Mouse (Mus musculus) adrenal gland, postnatal 25 days (tissue): ENCODE results near the gene Palm2. TPM values are rescaled to one million over a fixed set of nuclear protein-coding genes. Genes with fewer than 3 reads are reported as not detected.
"Not testable (repeated sequence)": the region's sequence is repeated elsewhere in the genome, so short reads cannot be mapped to it uniquely, and the experiment has no call there.

ENCODE experiments used
- DNase-seq: peaks from one replicate; pipeline ENCODE4 v3.0.0; 2021; ENCODE audit warnings: mixed read lengths
- long read RNA-seq: library from polyadenylated mRNA; stranded (forward); transcript quantifications from one replicate; pipeline ENCODE4 v2.0.0, GENCODE M21; 2021
- total RNA-seq: library from RNA; stranded (reverse); gene quantifications from 2 replicates; pipeline ENCODE4 v1.2.3, GENCODE M21; 2021

Gene Palm2
- 66.9 and 84.0 TPM in 2 replicates for total RNA-seq
- long read RNA-seq, partial matches to known transcripts, result 1 of 1 reads
- long read RNA-seq, other reads (novel, unspliced or antisense), result 0 of 1 reads

- peak; percentile 65 for DNase-seq
Observed at GRCm38 (mm10) chr4:57433941-57434704, at the start of gene Palm2. Gene Palm2 (plus strand): TSS chr4:57434247.

DNA sequence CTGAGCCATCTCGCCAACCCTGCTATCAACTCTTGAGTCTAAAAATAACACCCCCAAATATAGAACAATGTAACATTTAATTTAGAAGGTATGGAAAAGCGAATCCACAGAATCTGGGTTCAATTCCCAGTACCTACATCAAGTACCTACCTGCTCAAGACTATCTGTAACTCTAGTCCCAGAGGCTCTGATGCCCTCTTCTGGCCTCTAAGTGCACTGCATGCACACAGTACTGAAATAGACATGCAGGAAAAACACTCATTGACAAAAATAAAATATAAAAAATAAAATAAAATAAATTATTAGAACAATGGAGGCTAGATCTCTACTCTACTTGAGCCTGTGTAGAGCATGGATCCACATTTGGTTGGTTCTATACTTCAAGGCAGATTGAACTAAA is 49.7 kb upstream of the Palm2 start:
- no peak for DNase-seq

- DNase-seq, result no peak
Observed at GRCm38 (mm10) chr4:57391103-57391502, 42.9 kb upstream of the Palm2 start.

GRCm38 (mm10) chr4:57396414-57396813 is 37.6 kb upstream of the Palm2 start:
- no peak for DNase-seq

DNA sequence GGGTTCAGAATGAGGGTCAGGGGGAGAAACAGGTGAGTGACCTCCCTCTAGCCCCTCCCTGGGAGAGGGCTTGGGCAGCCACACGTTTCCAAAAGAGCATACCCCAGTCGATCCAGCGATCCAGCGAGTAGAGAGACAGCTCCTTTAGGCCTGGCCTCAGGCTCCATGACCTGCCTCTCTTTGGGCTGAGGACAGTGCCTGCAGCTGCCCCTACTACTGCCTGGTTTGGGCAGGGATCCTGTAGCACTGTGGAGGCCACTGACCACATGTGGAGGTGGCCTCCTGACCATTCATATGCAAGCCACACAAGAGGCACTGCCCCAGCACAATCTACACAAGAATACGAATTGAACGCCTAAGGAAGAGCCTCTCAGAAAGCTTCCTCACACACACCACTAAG is 21.7 kb upstream of the Palm2 start:
- not testable (repeated sequence) for DNase-seq

- no peak for DNase-seq
Observed at GRCm38 (mm10) chr4:57413016-57413415, 21.0 kb upstream of the Palm2 start.

DNA sequence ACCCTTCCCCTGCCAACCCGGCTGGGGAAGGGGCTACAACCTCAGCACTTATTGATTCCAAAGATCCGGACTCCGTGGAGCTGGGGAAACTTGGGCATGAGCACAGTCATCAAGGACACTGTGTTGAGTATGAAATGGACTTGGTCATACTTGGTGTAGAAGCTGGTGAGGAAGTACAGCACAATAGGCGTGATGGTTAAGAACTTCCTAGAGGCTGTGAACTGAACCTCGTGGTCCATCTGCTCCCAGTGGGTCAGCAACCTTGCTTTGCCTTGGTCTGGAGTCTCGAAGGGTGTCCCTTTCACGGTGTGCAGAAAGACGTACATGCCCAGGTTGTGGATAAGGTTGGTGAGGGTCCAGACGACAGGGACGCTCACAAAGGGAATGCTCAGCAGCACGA is 20.4 kb upstream of the Palm2 start:
- not testable (repeated sequence) for DNase-seq

DNA sequence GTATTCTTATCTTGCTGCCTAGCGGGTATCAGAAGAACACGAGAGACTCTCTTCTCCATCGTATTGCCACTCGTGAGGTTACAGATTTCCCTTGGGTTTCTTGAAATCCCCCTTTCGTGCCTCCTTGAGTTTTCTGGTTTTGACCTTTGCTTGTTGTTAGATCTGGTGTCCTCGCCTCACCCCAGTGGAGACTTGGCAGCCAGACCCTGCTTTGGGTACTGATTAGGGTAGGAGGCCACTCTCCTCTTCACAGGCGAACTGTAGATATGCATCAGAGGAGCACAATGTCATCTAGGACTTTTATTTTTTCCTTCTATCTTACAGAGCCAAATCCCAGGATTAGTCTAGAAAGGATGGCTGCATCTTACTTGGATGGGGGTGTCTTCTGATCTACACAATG is 10.0 kb upstream of the Palm2 start:
- no peak for DNase-seq

DNA sequence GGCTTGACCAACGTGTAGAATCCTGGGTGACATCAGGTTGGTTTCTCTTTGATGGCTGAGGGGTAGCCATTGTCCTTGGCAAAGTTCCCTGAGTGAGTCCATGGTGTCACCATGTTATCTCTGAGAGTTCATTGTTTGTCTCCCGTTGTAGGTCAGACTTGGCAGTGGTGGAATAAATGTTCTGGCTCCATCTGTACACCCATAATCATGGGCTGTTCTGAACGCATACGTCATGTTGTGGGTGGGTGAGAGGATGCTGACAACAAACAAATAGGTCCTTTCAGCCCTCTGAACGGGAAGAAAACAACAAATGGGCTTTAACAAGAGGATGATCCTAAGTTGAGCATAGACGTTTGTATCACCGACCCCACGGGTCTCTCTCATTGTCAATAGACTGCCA is 5.7 kb upstream of the Palm2 start:
- no peak for DNase-seq

GRCm38 (mm10) chr4:57434705-57435360 is 786 bp downstream of the Palm2 start:
- DNase-seq, result no peak

DNA sequence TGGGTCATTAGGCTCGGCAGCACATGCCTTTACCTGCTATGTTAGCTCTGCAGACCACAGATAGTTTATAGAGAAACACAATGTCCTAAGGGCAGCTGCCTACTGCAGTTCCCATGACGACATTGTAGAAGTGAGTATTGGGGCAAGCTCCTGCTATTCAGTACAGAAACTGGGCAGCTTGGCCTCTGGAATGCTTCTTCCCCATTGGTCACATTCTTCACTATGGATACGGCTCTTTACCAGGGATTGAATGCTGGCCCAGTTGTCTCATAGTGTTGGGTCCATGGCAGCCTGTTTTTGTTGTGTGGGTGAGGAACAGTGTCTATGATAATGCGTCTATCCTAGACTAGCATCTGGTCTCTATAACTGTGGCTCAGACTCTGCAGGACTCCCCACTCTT is 2.2 kb downstream of the Palm2 start:
- DNase-seq, result no peak

DNA sequence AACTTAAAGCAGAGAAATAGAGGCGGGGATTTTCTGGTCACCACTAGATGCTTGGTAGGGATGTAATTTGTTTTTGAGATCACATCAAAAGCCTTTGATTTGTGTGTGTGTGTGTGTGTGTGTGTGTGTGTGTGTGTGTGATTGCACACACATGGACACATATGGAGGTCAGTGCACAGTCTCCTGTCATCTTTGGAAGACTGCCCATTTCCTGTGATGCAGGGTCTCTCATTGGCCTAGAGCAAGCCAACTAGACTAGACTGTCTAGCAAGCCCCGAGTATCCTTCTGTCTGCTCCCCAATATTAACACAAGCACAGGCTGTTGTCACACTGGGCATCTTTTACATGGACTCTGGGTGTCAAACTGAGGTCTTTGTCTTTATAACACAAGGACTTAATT is 12.0 kb downstream of the Palm2 start:
- no peak for DNase-seq

GRCm38 (mm10) chr4:57446854-57447444 is 12.9 kb downstream of the Palm2 start:
- no peak for DNase-seq

GRCm38 (mm10) chr4:57451896-57452295 is 17.8 kb downstream of the Palm2 start:
- peak; percentile 33 for DNase-seq

- DNase-seq, result no peak
Observed at GRCm38 (mm10) chr4:57452661-57453060, 18.6 kb downstream of the Palm2 start.

DNA sequence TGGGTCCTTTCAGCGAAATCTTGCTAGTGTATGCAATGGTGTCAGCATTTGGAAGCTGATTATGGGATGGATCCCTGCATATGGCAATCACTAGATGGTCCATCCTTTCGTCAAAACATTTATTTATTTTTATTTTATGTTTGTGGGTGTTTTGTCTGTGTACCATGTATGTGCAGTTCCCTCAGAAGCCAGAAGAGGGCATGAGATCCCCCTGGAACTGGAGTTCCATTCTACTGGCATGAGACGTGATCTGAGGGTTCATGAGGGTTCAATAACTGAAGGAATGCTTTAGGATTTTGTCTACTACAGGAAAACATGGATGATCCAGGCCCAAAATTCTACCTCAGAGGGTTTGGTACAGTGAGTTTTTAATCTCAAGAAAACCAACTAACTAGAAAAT is 28.3 kb downstream of the Palm2 start:
- DNase-seq, result peak; percentile 37

DNA sequence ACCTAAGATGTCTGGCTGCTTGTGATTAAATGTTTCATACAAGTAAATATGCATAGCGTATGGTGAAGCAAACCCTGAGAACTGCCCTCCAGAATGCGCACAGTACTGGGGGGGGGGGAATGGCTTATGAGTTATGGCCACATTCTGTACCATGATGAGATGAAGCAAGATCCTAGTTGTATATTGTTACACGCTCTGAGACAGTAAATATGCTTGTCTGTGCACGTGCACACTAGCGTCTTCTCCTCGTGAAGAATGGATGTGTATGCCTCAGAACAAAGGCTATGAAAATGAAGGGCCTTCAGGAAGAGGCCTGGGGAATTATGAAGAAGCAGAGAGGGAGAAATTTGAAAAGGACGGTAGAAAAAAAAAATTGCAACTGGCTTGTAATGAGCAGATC is 48.4 kb downstream of the Palm2 start:
- DNase-seq, result no peak

GRCm38 (mm10) chr4:57486392-57486791 is 52.3 kb downstream of the Palm2 start:
- DNase-seq, result no peak

- no peak for DNase-seq
Observed at GRCm38 (mm10) chr4:57489887-57490286, 55.8 kb downstream of the Palm2 start.

GRCm38 (mm10) chr4:57504792-57505191 is 70.7 kb downstream of the Palm2 start:
- DNase-seq, result peak; percentile 3

GRCm38 (mm10) chr4:57510576-57510975 is 76.5 kb downstream of the Palm2 start:
- DNase-seq, result no peak

DNA sequence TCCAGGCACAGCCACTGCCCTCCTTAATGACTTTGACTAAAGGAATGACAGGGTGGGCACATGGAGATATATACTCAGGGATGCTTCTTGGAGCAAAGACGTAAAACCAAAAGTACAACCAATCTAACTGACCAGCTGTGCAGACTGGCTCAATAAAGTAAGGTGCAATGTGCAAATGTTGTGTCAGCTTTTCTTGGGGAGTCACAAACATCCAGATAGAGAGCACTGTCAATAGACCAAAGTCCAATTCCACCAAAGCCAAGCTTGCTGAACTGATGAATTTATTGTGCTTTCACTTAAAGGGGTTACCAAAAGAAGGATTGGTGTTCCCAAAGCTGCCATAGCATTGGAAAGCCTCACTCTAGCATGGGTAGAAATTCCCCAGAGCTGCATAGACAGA is 77.7 kb downstream of the Palm2 start:
- no peak for DNase-seq

DNA sequence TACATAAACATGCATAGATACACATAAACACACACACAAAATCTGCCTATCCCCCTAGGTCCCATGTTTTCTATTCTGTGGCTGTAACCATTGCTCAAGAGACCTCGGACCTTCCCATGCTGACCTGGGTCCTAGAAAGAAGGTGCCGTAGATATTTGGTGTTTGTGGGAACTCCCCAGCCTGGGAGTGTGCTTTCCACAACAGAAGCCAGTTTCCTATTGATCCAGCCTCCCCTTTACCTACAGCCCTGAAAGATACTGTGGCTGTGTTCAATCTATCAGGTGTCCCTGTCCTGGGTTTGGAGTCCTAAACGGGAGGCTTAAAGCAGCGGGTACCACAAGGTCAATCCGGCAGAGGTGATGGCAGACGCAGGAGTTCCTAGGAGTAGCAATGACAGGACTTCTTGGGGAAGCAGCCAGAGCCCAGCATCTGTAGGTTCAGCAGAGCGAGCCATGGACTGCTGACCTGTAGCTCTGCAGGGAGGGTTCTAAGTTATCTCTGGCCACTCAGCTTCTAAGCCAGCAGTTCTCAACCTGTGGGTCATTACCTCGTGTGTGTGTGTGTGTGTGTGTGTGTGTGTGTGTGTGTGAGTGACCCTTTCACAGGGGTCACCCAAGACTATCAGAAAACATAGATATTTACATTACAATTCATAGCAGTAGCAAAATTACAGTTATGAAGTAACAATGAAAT is 79.3 kb downstream of the Palm2 start:
- DNase-seq, result no peak
